Mouse (Mus musculus) embryonic facial prominence, embryonic 15.5 days (tissue): ENCODE results near the gene Bbs1. TPM values are rescaled to one million over a fixed set of nuclear protein-coding genes. Genes with fewer than 3 reads are reported as not detected.

Experiments used
- ATAC-seq: fragments of 200-750 bp; cut with Nextera tagmentation; 2 replicates; pipeline ENCODE4 v1.8.0; 2017; ENCODE audit warnings: low read depth, moderate TSS enrichment; ENCODE audit not compliant: insufficient number of reproducible peaks, low FRiP score, low TSS enrichment
- H3K27ac ChIP-seq: fragments of 300-500 bp; sonication (generic); replicated peaks from 2 replicates; pipeline ENCODE4 v1.5.1; 2015; ENCODE audit warnings: mild to moderate bottlenecking, inconsistent platforms
- H3K27me3 ChIP-seq: fragments of 300-500 bp; sonication (generic); 2 replicates; pipeline ENCODE4 v1.6.1; 2015; ENCODE audit warnings: inconsistent platforms
- H3K36me3 ChIP-seq: fragments of 300-500 bp; sonication (generic); 2 replicates; pipeline ENCODE4 v1.6.1; 2015; ENCODE audit warnings: mild to moderate bottlenecking, inconsistent platforms
- H3K4me1 ChIP-seq: fragments of 300-500 bp; sonication (generic); 2 replicates; pipeline ENCODE4 v1.6.1; 2015; ENCODE audit warnings: inconsistent platforms
- H3K4me2 ChIP-seq: fragments of 300-500 bp; sonication (generic); replicated peaks from 2 replicates; pipeline ENCODE4 v1.6.1; 2015; ENCODE audit warnings: mild to moderate bottlenecking, inconsistent platforms
- H3K4me3 ChIP-seq: fragments of 300-500 bp; sonication (generic); replicated peaks from 2 replicates; pipeline ENCODE4 v1.5.1; 2015; ENCODE audit warnings: mild to moderate bottlenecking, inconsistent platforms
- H3K9ac ChIP-seq: fragments of 300-500 bp; sonication (generic); 2 replicates; pipeline ENCODE4 v1.6.1; 2015; ENCODE audit warnings: inconsistent platforms
- H3K9me3 ChIP-seq: fragments of 300-500 bp; sonication (generic); replicated peaks from 2 replicates; pipeline ENCODE4 v1.6.1; 2016; ENCODE audit warnings: inconsistent platforms
- WGBS: fragments of 180-500 bp; shearing (Covaris S2); methylation state at CpG from one replicate; pipeline ENCODE4 v1.1.7; 2015; 5-methylcytosine and 5-hydroxymethylcytosine counted together
- polyA plus RNA-seq: library from polyadenylated mRNA; unstranded; fragments of >200 nt; fragmentation: Nextera tagmentation; extraction: Ambion mirVana; gene quantifications from 2 replicates; pipeline ENCODE4 v1.2.1, GENCODE M21; 2015

Gene Bbs1
- polyA plus RNA-seq, 1 experiment from 2014 or later, result 5.5 TPM

DNA sequence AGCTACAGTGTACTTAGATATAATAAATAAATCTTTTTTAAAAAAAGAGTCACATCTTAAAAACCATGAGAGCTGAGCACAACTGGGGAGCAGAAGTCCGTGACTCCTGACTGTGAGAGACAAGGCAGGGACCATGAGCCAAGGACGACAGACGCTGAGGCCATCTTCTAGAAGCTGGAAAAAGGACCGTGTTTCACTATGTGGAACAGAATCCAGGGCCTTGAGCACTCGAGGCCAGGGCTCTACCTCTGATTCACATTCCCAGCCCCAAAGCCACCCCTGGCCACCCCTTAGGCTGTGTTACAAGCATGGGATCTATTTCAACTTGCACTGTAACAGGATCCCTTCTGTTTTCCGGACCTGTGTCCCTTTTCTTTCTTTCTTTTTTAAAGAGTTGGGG is 13.2 kb upstream of the Bbs1 start:
- ATAC-seq, result no peak
- no peak overlapping the region for H3K27ac ChIP-seq
- H3K9ac ChIP-seq, result no peak overlapping the region
- H3K4me1 ChIP-seq, result no peaks in the 10 kb centered on the region
- H3K4me3 ChIP-seq, result no peak overlapping the region
- H3K27me3 ChIP-seq, result no peaks in the 10 kb centered on the region
- WGBS, result 77% methylated on average over 6 of the region's 6 CpGs
- H3K9me3 ChIP-seq, result no peaks in the 10 kb centered on the region
- peaks cover 97% of the 10 kb centered on the region for H3K36me3 ChIP-seq
- H3K4me2 ChIP-seq, result no peak overlapping the region

DNA sequence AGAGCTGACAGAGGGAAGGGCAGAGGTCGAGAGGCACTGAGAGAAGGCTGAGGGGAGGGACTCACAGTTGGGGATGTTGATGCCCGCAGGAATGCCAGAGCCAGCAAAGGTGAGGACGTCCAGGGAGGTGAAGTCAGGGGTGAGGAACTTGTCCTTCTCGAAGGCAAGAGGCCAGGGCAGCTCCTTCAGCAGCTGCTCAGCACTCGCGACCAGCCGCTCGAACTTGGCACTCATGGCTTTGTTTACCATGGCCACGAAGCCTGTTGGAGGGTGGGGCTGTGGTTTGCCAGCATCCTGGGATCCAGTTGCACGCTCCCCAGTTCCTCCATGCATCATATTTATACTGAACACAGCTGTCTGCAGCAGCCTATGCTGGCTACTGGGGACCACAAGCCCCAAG is 10.4 kb upstream of the Bbs1 start:
- no peak overlapping the region for H3K9ac ChIP-seq
- H3K36me3 ChIP-seq, result peaks cover 98% of the 10 kb centered on the region
- H3K9me3 ChIP-seq, result no peaks in the 10 kb centered on the region
- 75% methylated on average over 10 of the region's 10 CpGs for WGBS
- H3K4me2 ChIP-seq, result no peak overlapping the region
- H3K4me3 ChIP-seq, result no peak overlapping the region
- ATAC-seq, result no peak
- no peaks in the 10 kb centered on the region for H3K27me3 ChIP-seq
- H3K27ac ChIP-seq, result no peak overlapping the region
- H3K4me1 ChIP-seq, result no peaks in the 10 kb centered on the region

DNA sequence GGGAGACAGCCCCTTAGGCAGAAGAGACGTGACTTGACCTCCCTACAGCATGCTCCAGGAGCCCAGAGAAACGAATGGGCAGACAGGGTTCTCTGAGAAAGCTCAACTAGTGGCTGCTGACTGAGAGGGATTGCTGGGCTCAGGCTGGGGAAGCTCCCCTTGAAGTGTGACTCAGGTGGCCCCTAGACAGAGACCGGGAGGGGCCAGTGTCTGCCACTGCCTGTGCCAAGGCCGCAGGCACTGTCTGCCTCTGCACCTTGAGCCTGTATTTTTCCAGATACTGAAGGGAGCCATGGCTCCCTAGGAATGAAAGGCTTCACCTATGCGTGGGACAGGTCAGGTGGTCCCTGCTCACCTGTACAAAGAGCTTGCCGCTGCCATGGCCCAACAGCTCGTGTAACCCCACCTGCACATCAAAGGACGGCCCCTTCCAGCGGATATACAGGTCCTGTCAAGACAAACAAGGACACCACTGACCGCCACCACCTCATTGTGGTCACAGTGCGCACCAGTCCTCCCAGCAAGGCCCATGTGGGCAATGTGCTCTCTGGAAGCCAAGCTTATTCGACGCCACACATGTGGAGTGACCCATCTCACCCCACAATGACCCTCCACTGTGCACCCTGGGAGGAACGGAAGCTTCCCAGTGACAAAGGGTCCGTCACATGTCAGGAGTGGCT is 9.6 kb upstream of the Bbs1 start:
- Histone ChIP-seq H3K4me3 (no peak overlapping the region), H3K36me3 (peaks cover 98% of the 10 kb centered on the region), H3K9me3 (no peaks in the 10 kb centered on the region), H3K4me2 (no peak overlapping the region), H3K9ac (no peak overlapping the region), H3K27me3 (no peaks in the 10 kb centered on the region), H3K27ac (no peak overlapping the region), H3K4me1 (no peaks in the 10 kb centered on the region)
- 93% methylated on average over 15 of the region's 15 CpGs for WGBS
- no peak for ATAC-seq

DNA sequence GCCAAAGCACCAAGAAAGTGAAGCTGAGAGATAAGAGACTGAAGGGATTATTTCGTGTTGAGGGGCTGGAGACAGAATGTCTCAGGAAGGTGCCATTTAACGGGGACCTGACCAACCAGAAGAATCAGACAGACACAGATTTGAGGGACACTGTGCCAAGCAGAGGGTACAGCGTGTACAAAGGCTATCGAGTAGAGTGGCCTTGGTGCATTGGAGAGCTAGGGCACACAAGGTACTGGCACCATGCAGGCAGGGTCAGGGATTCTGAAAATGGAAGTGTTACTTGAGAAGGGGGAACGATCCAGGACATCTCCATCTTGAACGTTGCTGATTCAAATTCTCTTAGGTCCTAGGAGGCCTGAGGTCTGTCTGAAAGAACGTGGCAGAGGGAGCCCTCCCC is 2.9 kb upstream of the Bbs1 start:
- H3K9ac ChIP-seq, result no peak overlapping the region
- no peak overlapping the region for H3K4me3 ChIP-seq
- no peak overlapping the region for H3K27ac ChIP-seq
- H3K27me3 ChIP-seq, result no peaks in the 10 kb centered on the region
- no peak for ATAC-seq
- H3K9me3 ChIP-seq, result no peaks in the 10 kb centered on the region
- peaks cover 6% of the 10 kb centered on the region for H3K4me1 ChIP-seq
- 92% methylated on average over 7 of the region's 7 CpGs for WGBS
- no peak overlapping the region for H3K4me2 ChIP-seq
- H3K36me3 ChIP-seq, result peaks cover 68% of the 10 kb centered on the region

GRCm38 (mm10) chr19:4908107-4908506 is 1.7 kb upstream of the Bbs1 start:
- no peak for ATAC-seq
- Histone ChIP-seq H3K4me1 (peaks cover 6% of the 10 kb centered on the region), H3K9me3 (no peaks in the 10 kb centered on the region), H3K27ac (no peak overlapping the region), H3K27me3 (no peaks in the 10 kb centered on the region), H3K36me3 (peaks cover 58% of the 10 kb centered on the region), H3K4me2 (no peak overlapping the region), H3K9ac (no peak overlapping the region), H3K4me3 (no peak overlapping the region)
- 83% methylated on average over 4 of the region's 4 CpGs for WGBS

DNA sequence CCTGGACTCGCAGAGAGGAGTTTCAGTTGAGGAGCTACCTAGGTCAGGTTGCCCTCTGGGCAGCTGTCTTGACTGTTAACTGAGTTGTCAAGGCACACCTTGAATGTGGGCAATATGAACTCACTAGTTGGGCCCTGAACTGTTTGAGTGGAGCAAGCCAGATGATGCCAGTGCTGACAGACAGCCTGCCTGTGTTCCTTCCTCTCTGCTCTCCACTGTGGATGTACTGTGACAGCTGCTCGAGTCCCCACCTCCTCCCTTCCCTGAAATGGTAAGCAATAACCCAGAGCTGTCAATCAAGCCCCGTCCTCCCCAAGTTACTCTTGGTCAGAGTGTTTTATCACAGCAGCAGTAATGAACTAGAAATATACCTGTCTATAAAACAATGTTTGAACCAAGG is 6.5 kb downstream of the Bbs1 start:
- no peak overlapping the region for H3K9ac ChIP-seq
- no peak overlapping the region for H3K4me3 ChIP-seq
- 61% methylated on average over 3 of the region's 3 CpGs for WGBS
- no peaks in the 10 kb centered on the region for H3K27me3 ChIP-seq
- H3K4me2 ChIP-seq, result no peak overlapping the region
- peaks cover 17% of the 10 kb centered on the region for H3K36me3 ChIP-seq
- H3K9me3 ChIP-seq, result no peaks in the 10 kb centered on the region
- ATAC-seq, result no peak
- H3K4me1 ChIP-seq, result no peaks in the 10 kb centered on the region
- H3K27ac ChIP-seq, result no peak overlapping the region

DNA sequence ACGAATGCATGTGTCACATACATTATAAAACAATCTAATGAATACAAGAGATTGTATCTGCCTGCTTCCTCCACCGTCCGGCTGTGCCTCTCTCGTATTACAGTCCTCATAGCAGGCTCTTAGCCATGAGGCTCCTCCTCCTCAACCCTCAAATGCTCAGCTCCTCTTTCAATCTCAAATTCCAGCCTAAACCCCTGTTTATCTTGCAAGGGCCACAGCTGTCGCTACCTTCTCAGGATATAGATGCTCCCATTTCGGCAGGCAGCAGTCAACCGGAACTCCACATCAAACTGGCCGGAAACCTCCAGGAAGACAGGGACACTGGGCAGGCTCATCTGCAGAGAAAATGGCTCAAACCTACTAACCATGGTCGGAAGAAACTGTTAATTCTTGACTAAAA is 7.5 kb downstream of the Bbs1 start:
- Histone ChIP-seq H3K27ac (no peak overlapping the region), H3K4me3 (no peak overlapping the region), H3K4me2 (no peak overlapping the region), H3K9ac (no peak overlapping the region), H3K9me3 (no peaks in the 10 kb centered on the region), H3K4me1 (no peaks in the 10 kb centered on the region), H3K27me3 (no peaks in the 10 kb centered on the region), H3K36me3 (peaks cover 17% of the 10 kb centered on the region)
- WGBS, result 56% methylated on average over 9 of the region's 9 CpGs
- ATAC-seq, result no peak

- no peaks in the 10 kb centered on the region for H3K4me1 ChIP-seq
Observed at GRCm38 (mm10) chr19:4896780-4897520, 9.5 kb downstream of the Bbs1 start.

DNA sequence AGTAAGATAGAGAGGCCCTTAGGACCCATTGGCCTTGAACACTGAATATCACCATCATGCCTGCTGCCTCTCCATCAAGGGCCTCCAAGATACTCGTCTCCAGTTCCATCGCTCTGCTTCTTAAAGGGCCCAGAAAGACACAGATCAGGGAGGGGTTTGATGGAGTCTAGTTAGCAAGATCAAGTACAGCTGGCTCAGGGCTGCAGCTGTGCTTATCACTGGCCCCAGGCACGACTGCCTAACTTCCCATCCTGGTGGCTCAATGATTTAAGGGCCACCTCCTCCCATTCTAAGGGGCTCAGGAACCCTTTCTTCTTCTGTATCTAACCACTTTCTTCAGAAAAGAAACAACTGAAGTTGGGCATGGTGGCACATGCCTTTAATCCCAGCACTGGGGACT is 14.6 kb downstream of the Bbs1 start:
- no peak overlapping the region for H3K9ac ChIP-seq
- H3K27ac ChIP-seq, result no peak overlapping the region
- H3K4me1 ChIP-seq, result no peaks in the 10 kb centered on the region
- no peaks in the 10 kb centered on the region for H3K9me3 ChIP-seq
- 70% methylated on average over 3 of the region's 3 CpGs for WGBS
- no peaks in the 10 kb centered on the region for H3K27me3 ChIP-seq
- no peak for ATAC-seq
- H3K36me3 ChIP-seq, result peaks cover 13% of the 10 kb centered on the region
- H3K4me3 ChIP-seq, result no peak overlapping the region
- H3K4me2 ChIP-seq, result no peak overlapping the region

More at GRCm38 (mm10) chr19:4896780-4897520, 9.5 kb downstream of the Bbs1 start:
- H3K9me3 ChIP-seq, result no peaks in the 10 kb centered on the region
- H3K27ac ChIP-seq, result no peak overlapping the region
- 56% methylated on average over 21 of the region's 21 CpGs for WGBS
- no peak overlapping the region for H3K9ac ChIP-seq
- peaks cover 15% of the 10 kb centered on the region for H3K36me3 ChIP-seq
- no peak for ATAC-seq
- H3K4me2 ChIP-seq, result no peak overlapping the region
- H3K4me3 ChIP-seq, result no peak overlapping the region
- H3K27me3 ChIP-seq, result no peaks in the 10 kb centered on the region

DNA sequence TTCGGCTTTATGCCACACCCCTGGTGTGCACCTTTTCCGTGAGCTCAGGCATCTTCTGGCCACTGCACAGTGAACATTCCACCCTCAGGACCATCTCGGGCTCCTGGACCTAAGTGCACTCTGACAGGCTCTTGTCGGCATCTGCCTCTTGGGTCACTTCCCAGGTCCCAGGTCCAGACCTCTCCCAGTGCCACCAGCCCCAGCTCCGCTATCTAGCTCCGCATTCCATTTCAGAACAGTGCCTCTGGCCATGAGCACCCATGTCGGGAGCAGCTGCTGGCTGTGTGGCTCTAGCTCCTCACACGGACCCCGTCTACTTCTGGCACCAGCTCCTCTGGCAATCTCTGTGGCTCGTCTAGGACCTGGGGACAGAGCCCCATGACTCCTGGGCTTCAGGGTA is 16.6 kb downstream of the Bbs1 start:
- H3K4me3 ChIP-seq, result no peak overlapping the region
- H3K4me1 ChIP-seq, result no peaks in the 10 kb centered on the region
- no peak overlapping the region for H3K4me2 ChIP-seq
- peaks cover 13% of the 10 kb centered on the region for H3K36me3 ChIP-seq
- H3K27ac ChIP-seq, result no peak overlapping the region
- WGBS, result 79% methylated on average over 10 of the region's 10 CpGs
- no peak for ATAC-seq
- no peak overlapping the region for H3K9ac ChIP-seq
- H3K9me3 ChIP-seq, result no peaks in the 10 kb centered on the region
- H3K27me3 ChIP-seq, result no peaks in the 10 kb centered on the region

GRCm38 (mm10) chr19:4883961-4884360 is 22.5 kb downstream of the Bbs1 start:
- Histone ChIP-seq H3K4me3 (no peak overlapping the region), H3K9me3 (no peaks in the 10 kb centered on the region), H3K9ac (no peak overlapping the region), H3K27me3 (no peaks in the 10 kb centered on the region), H3K4me2 (no peak overlapping the region), H3K27ac (no peak overlapping the region), H3K36me3 (peaks cover 11% of the 10 kb centered on the region), H3K4me1 (peaks cover 6% of the 10 kb centered on the region; the same call in 1 of the 2 replicates)
- 83% methylated on average over 4 of the region's 4 CpGs for WGBS
- ATAC-seq, result no peak

DNA sequence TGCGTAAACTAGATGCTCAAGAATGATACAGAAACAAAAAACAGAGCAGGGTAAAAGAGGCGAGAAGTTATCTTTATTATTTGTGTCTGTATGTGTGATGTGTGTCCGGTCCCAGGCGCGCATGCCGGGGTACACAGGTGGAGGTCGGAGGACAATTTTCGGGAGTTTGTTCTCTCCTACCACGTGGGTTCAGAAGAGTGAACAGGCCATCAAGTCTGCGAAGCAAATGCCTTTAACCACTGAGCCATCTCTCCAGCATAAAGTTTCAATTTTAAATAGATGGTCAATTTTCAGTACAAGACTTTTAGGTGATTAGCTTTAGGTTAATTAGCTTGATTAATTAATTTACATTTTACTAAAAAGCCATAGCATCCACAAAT is 27.1 kb downstream of the Bbs1 start:
- WGBS, result 44% methylated on average over 10 of the region's 10 CpGs
- peaks cover 11% of the 10 kb centered on the region for H3K36me3 ChIP-seq
- peak overlapping the region; percentile 82 for H3K4me3 ChIP-seq
- H3K9me3 ChIP-seq, result no peaks in the 10 kb centered on the region
- peaks cover 23% of the 10 kb centered on the region for H3K4me1 ChIP-seq
- H3K9ac ChIP-seq, result peak overlapping the region; percentile 91
- no peak for ATAC-seq
- no peak overlapping the region for H3K27ac ChIP-seq
- H3K27me3 ChIP-seq, result no peaks in the 10 kb centered on the region
- H3K4me2 ChIP-seq, result peak overlapping the region; percentile 94
